Mouse (Mus musculus) testis, postnatal 14 days (tissue): ENCODE measurements around the gene Sept7.
"Not testable (repeated sequence)": the region's sequence is repeated elsewhere in the genome, so short reads cannot be mapped to it uniquely, and the experiment has no call there.

Source experiments
- DNase-seq: peaks from one replicate; pipeline ENCODE4 v3.0.0; 2021; ENCODE audit warnings: low spot score

Gene Sept7

GRCm38 (mm10) chr9:25252283-25252726, at the start of gene Sept7:
Gene Sept7, plus strand, starts transcription at chr9:25252439.
- DNase-seq, result peak; percentile 99

- no peak for DNase-seq
These were observed 44.0 kb upstream of the Sept7 start for GRCm38 (mm10) chr9:25208087-25208803.

- DNase-seq, result no peak
These were observed 39.7 kb upstream of the Sept7 start for GRCm38 (mm10) chr9:25212309-25213163.

GRCm38 (mm10) chr9:25213164-25213557, 39.1 kb upstream of the Sept7 start:
- no peak for DNase-seq

- DNase-seq, result no peak
These were observed 36.8 kb upstream of the Sept7 start for GRCm38 (mm10) chr9:25215411-25215810.

GRCm38 (mm10) chr9:25216210-25216609, 36.0 kb upstream of the Sept7 start:
- no peak for DNase-seq

- no peak for DNase-seq
These were observed 33.3 kb upstream of the Sept7 start for GRCm38 (mm10) chr9:25218954-25219353.

- no peak for DNase-seq
These were observed 32.4 kb upstream of the Sept7 start for GRCm38 (mm10) chr9:25219882-25220281.

- no peak for DNase-seq
These were observed 27.3 kb upstream of the Sept7 start for GRCm38 (mm10) chr9:25224959-25225358.

- DNase-seq, result no peak
These were observed 22.5 kb upstream of the Sept7 start for GRCm38 (mm10) chr9:25229740-25230139.

- DNase-seq, result no peak
These were observed 21.8 kb upstream of the Sept7 start for GRCm38 (mm10) chr9:25230213-25231039.

GRCm38 (mm10) chr9:25241065-25241464, 11.2 kb upstream of the Sept7 start:
- no peak for DNase-seq

GRCm38 (mm10) chr9:25241783-25242182, 10.5 kb upstream of the Sept7 start:
- DNase-seq, result not testable (repeated sequence)

GRCm38 (mm10) chr9:25242266-25242665, 10.0 kb upstream of the Sept7 start:
- no peak for DNase-seq

GRCm38 (mm10) chr9:25243926-25244657, 8.1 kb upstream of the Sept7 start:
- no peak for DNase-seq

- DNase-seq, result no peak
These were observed 7.1 kb upstream of the Sept7 start for GRCm38 (mm10) chr9:25245125-25245524.

- no peak for DNase-seq
These were observed 5.7 kb upstream of the Sept7 start for GRCm38 (mm10) chr9:25246508-25246907.

GRCm38 (mm10) chr9:25251174-25251573, 1.1 kb upstream of the Sept7 start:
- DNase-seq, result no peak

GRCm38 (mm10) chr9:25251611-25252282, 492 bp upstream of the Sept7 start:
- DNase-seq, result peak; percentile 89

GRCm38 (mm10) chr9:25252759-25253477, 679 bp downstream of the Sept7 start:
- peak; percentile 80 for DNase-seq
